Mouse (Mus musculus) brain, embryonic 14.5 days (tissue): Measurements from ENCODE around the gene Kif24.
"Not testable (repeated sequence)": the region's sequence is repeated elsewhere in the genome, so short reads cannot be mapped to it uniquely, and the experiment has no call there.

Source experiments
- CTCF ChIP-seq: fragments of 200-500 bp; IDR thresholded peaks from 2 replicates; pipeline ENCODE4 v1.5.1; 2012; ENCODE audit warnings: inconsistent platforms, mild to moderate bottlenecking, moderate library complexity, borderline replicate concordance; ENCODE audit not compliant: insufficient read depth, insufficient read length; ENCODE audit errors: extremely low read depth
- POLR2A ChIP-seq: fragments of 200-500 bp; IDR thresholded peaks from 2 replicates; pipeline ENCODE4 v1.6.1; 2012; ENCODE audit warnings: mild to moderate bottlenecking, inconsistent platforms, borderline replicate concordance; ENCODE audit not compliant: poor library complexity, insufficient read depth, insufficient read length, severe bottlenecking; ENCODE audit errors: extremely low read depth

DNA sequence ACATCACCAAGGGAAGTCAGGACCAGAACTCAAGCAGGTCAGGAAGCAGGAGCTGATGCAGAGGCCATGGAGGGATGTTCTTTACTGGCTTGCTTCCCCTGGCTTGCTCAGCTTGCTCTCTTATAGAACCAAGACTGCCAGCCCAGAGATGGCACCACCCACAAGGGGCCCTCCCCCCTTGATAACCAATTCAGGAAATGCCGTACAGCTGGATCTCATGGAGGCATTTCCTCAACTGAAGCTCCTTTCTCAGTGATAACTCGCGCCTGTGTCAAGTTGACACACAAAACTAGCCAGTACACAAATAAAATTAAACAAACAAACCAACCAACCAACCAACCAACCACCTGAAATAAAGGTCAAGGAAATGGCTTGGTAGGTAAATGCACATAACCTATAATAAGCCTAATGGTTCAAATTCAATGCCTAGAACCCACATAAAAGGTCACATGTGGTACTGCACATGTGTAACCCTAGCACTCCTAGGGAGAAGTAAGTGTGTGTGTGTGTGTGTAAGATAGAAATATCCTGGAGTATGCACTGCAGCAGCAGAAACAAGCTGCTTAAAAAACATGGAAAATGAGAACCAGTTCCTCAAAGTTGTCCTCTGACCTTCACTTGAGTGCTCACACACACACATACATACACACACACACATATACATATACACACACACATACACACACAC lies 1.5 kb downstream of the Kif24 start:
- TF ChIP-seq CTCF, POLR2A: not testable (repeated sequence)
